Mouse (Mus musculus) kidney, adult 2 months (tissue): ENCODE data around the gene Lin7a.

Experiments used
- CTCF ChIP-seq: fragments of 200-500 bp; conservative IDR thresholded peaks from 2 replicates; pipeline ENCODE4 v1.5.1; 2011; ENCODE audit warnings: low read depth, mild to moderate bottlenecking, control low read depth, low read length, moderate library complexity, mixed read lengths; ENCODE audit not compliant: insufficient read depth, insufficient read length
- POLR2A ChIP-seq: fragments of 200-500 bp; IDR thresholded peaks from one replicate; pipeline ENCODE4 v1.6.1; 2011; ENCODE audit warnings: low read depth, low read length, control low read depth

GRCm38 (mm10) chr10:107240446-107240845 is 31.0 kb upstream of the Lin7a start:
- TF ChIP-seq POLR2A (no peak), CTCF (no peak)
